Mouse (Mus musculus): ENCODE results near the gene Hils1. TPM values are rescaled to one million over a fixed set of nuclear protein-coding genes. Genes with fewer than 3 reads are reported as not detected.
"Not testable (repeated sequence)": the region's sequence is repeated elsewhere in the genome, so short reads cannot be mapped to it uniquely, and the experiment has no call there.

Hils1 gene
- total RNA-seq, 2 experiments from 2014 or later = not detected

DNA sequence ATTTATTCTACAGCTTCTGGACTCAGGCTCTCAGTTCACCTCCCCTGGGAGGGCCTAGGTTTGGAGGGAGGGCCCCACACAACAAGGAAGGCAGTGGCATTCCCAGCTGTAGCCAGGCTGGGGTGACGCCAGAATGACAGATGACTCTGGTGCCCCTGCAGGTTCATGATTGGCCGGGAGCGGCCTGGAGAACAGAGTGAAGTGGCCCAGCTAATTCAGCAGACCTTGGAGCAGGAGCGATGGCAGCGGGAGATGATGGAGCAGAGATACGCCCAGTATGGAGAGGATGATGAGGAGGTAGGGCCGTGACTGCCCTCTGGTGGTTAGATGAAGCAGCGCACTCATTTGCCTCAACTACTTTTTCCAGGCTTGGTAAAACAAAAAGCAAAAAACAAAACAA, 33.7 kb downstream of the Hils1 start:
- peak in 1 of 2 experiments; percentile 67 for DNase-seq (ENCODE audit: extremely low spot score in 1 of 2, low spot score in 1 of 2)

DNA sequence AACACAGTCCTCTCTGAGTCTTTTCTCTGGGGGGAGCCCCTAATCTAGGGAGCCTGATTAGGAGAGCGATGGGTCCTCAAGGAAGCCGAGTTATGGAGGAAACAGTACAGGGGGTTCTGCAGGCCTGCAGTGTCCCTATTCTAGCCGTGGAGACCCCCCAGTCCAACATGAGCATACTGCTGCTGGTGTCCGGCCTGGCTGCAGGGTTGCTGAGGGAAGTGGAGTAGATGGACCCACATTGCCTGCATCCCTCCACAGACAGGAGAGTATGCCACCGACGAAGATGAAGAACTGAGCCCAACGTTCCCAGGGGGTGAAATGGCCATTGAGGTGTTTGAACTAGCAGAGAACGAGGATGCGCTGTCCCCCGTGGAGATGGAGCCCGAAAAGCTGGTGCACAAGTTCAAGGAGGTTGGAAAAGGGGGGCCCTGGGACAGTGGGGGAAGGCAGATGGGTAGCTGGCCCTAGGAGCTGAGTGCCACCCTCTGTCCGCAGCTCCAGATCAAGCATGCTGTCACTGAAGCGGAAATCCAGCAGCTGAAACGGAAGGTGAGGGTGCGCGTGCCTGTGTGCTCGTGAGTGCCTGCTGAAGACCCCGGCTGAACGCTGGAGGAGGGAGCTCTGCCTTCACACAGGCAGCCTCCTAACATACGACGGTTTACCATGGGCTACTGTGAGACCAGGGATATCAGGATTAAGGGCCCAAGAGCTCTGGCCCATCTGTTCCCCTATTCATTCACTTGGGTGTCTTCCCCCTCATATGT, 34.4 kb downstream of the Hils1 start:
- no peak for DNase-seq (ENCODE audit: extremely low spot score in 1 of 2, low spot score in 1 of 2)

DNA sequence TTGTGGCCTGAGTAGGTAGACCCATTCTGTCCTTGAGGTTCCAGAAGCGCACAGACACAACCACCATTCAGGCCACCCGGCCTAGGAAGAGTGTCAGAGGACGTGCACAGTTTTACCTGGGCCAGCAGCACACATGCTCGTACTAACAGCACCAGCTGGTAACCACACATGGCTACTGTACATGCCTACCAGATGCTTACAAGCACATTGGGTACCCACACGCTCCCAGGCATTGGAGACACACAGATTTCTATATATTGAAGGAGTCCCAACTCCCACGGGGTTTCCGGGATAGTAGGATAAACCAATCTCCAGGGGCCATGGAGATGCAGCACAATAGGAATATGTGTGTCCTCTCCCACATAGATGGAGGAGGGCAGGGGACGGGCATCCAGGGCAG, 35.3 kb downstream of the Hils1 start:
- DNase-seq (ENCODE audit: extremely low spot score in 1 of 2, low spot score in 1 of 2) = no peak

DNA sequence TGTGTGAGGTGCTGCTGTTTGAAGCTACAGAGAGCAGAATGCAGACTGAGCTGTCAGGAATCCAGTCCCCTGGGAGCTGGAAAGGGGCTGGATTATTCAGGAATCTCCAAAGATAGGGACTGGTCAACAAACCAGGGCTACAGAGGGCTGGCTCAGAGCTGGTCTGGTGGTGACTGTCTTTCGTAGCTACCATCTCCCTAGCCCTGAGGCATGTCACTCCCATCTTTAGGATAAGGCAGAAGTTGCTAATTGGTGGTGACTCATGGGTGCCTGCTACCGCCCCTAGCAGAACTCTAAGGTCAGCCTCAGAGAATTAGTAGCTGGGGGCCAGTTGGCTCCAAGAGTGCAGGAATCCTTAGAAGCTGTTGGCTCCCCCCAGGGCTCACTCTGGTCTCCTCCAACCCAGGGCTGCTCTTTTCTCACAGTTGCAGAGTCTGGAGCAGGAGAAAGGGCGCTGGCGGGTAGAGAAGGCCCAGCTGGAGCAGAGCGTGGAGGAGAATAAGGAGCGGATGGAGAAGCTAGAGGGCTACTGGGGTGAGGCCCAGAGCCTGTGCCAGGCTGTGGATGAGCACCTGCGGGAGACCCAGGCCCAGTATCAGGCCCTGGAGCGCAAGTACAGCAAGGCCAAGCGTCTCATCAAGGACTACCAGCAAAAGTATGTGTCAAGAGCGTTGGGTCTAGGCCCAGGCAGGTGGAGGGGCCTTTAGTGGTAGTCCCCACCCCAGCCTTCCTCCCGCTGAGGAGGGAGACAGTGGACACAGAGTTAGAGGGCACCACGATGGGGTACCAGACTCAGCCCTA, 36.9 kb downstream of the Hils1 start:
- no peak for DNase-seq (ENCODE audit: extremely low spot score in 1 of 2, low spot score in 1 of 2)

DNA sequence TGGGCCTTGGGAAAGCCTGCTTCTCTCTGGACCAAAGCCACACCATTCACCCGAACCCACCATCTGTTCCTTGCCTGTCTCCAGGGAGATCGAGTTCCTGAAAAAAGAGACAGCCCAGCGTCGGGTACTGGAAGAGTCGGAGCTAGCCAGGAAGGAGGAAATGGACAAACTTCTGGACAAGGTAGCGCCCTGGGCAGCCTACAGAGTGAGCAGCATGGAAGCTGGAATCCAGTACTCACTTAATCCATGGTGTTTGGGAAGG, 37.5 kb downstream of the Hils1 start:
- DNase-seq (ENCODE audit: extremely low spot score in 1 of 2, low spot score in 1 of 2) = no peak

DNA sequence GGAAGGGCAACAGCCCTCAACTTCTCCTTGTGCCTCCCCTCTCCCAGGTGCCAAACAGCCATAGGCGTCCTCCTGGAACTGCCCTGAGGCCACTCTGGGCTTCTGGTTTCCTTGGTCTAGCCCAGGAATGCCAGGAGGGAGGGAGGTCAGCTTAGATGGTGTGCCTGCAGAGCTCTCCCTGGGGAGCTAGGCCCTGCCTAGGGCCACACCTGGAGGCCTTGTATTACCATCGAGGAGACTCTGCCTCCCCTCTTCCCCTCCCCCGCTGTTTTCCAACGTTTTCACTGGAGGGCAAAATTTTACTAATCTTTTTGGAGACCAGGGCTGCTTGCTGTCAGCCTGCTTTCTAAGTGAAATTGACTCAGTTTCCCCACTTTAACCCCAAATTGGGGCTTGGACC, 38.6 kb downstream of the Hils1 start:
- no peak for DNase-seq (ENCODE audit: extremely low spot score in 1 of 2, low spot score in 1 of 2)

DNA sequence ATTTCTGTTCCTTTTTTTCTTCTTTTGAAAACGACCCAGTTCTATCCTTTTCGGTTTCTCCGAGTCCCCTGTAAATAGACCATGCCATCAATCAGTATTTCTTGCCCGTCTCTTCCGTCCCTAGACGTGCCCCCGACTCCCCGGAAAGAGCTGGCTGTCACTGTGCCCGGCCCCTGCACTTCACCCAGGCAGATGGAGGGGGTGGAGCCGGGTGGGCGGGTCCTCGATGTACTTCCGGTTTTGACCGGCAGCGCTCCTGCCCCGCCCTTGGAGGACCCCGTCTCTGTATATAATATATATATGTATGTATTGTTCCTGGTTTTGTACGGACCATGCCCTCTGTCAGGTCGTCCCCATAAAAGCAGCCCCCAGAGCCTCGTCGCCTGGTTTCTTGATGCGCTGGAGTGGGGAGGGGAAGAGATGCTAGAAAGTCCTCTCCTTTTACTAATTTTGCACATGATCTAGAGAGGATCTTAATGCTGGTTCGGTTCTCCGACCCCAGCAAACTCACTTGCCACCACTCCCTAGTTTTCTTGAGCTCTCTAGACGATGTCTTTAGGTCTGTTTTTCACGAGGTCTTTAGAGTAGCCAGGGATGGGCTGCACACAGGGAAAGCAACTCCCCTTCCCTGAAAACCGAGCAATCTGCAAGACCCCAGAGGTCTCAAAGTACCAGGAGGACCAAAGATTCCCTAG, 39.3 kb downstream of the Hils1 start:
- peak in 1 of 2 experiments; percentile 65 for DNase-seq (ENCODE audit: extremely low spot score in 1 of 2, low spot score in 1 of 2)

DNA sequence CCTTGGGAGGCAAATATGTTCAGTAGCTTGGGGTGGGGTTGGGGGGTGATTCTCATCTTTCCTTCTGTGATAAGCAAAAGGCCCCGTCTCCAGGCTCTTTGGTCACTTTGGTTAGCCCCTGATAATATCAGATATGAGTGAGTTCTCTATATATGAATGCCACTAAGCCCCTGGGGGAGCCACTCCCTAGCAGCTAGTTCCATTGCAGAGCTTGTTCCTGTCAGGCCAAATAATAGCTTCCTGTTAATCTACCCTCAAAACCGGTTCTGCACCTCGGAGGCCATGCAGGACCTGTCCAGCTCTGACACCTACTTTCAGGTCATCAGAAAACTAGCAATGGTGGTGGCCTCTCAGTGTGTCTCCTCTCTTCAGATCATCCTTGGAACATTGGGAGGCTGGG, 40.0 kb downstream of the Hils1 start:
- no peak for DNase-seq (ENCODE audit: extremely low spot score in 1 of 2, low spot score in 1 of 2)

DNA sequence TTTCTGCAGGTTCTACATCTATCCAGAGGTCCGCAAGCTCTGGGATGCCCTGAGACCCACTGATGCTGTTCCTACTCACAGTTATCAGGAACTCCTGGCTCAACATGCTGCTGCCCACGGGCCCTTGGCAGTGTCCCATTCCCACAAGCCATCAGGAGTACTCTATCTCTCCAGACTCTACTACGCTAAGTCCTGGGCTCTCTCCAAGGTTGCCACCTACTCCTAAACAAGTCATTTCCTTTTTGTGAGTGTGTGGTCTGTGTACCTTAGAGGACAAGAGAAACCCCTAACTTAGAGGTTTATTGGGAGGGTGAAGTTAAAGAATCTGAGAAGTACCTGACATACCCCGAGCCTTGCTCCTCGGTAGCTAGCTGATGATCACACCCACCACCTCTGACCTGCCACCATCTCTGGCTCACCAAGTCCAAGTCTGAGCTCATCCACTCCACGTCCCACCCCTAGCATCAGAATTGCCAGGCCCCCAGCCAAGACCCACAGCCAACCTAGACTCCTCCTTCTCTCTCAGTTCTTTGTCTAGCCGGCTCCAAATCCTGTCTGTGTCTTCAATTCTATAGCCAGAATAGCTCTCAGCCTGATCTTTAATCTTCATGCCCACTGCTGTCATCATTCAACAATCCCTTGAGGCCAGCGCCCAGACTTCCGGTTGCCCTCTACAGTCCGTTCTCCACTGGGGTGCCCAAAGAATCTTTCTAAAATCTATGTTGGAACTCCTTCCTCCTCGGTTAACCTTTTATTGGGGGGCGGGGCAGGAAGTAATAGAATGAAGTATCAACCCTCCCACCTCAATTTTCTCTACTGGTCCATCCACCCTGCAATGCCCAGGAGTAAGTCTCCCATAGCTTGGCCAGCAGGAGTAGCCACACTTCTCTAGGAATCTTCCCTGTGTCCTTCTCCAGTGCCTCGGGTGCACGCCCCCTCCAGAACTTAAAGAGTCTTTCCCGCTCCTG, 41.6 kb downstream of the Hils1 start:
- no peak for DNase-seq (ENCODE audit: extremely low spot score in 1 of 2, low spot score in 1 of 2)

DNA sequence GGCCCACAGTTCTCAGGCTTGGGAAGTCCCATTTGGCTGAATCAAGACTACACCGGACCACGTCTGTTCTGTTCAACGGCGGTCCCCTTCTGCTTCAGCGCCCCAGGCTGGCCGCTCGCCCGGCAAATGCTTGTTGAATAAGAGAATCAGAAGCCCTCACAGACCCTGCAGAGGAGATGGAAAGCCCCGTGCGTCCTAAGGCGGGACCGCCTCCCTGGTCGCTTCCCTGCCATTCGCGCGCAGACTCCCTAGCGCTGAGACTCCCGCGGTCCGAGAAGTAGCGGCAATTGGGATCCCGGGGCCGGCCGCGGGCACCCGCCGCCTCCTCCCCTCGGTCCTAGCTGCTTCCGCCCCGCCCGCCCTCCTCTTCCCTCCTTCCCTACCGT, 42.2 kb downstream of the Hils1 start, which contains the start of gene Samd14:
TSS of gene Samd14 (plus strand) at position 251 of the 386 bp plus-strand sequence.
- DNase-seq (ENCODE audit: extremely low spot score in 1 of 2, low spot score in 1 of 2) = peak; percentile 54 to 60

DNA sequence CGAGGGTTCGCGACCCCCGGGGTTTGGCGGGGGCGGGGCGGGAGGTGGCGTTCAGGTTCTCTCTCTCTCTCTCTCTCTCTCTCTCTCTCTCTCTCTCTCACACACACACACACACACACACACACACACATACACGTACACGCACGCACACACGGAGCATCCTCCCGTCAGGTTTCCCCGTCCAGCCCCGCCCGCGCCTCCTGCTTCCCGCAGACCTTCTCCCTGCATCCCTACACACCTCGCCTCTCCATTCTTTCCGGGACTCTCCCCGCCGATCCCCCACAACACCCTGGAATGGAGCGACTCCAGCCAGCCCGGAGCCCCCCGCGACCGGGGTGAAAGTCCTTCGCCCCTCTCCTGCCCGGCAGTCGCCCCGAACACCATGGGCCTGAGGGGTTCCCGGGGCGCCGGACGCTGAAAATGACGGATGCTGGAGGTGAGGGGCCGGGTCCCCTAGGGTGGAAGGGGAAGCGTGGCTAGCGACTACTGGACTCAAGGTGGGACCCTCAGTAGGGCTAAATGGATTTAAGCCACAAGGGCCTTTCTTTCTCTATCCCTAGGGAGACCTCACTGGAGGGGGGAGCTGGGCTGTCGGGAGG, 42.8 kb downstream of the Hils1 start:
- DNase-seq (ENCODE audit: extremely low spot score in 1 of 2, low spot score in 1 of 2) = peak in 1 of 2 experiments; percentile 41

DNA sequence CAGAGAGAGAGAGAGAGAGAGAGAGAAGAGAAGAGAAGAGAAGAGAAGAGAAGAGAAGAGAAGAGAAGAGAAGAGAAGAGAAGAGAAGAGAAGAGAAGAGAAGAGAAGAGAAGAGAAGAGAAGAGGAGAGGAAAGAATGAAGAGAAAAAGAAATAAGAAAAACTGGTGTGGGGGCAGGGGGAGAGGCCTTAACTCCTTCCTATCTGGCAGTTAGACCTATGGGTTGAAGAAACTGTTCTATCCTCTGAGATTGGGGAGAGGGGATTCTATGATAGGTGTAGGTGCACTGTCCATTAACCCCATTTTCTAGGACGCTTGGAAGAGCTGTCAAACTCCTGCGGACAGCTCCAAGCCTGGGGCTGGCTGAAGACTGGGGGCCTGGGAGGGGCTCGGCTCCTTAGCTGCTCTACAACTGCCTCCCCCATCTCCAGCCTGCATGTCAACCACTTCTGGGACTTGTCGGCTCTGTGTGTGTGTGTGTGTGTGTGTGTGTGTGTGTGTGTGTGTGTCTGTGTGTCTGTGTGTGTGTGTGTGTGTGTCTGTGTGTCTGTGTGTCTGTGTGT, 43.5 kb downstream of the Hils1 start:
- DNase-seq (ENCODE audit: extremely low spot score in 1 of 2, low spot score in 1 of 2) = not testable (repeated sequence)

DNA sequence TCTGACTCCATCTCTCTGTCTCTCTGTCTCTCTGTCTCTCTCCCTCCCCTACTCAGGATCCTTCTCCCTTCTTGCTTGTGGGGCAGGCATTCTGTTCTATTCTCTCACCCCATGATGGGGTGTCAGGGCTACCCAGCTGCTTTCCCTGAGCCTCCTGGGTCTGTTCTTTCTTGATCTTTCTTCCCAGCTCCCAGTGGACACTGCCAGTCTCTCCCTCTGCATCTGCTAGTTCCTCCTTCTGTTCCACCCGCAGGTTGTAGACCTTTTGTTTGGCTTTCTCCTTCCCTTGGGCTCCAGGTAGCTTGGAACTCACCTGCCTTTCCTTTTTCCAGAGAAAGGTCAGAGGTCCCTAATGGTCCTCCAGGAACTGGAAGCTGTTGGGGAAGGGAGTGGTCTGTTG, 44.0 kb downstream of the Hils1 start:
- DNase-seq (ENCODE audit: extremely low spot score in 1 of 2, low spot score in 1 of 2) = no peak

DNA sequence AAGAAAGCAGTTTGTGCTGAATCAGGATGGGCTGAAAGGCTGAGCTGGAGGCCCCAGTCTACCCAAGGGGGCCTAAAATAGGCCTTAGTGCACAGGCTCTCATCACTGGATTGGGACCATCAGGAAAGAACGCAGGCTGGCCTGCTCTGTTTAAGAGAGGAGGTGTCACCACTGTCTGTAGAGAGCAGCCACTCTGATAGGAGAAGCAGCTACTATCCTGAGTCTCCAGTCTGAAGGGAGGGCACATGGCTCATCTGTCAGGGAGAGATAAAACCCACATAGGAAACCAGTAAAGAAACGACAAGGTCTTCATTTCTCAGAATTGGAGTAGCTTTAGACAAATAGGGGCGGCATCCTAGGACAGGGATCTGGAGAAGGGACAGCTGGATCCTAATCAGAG, 44.7 kb downstream of the Hils1 start:
- DNase-seq (ENCODE audit: extremely low spot score in 1 of 2, low spot score in 1 of 2) = no peak

DNA sequence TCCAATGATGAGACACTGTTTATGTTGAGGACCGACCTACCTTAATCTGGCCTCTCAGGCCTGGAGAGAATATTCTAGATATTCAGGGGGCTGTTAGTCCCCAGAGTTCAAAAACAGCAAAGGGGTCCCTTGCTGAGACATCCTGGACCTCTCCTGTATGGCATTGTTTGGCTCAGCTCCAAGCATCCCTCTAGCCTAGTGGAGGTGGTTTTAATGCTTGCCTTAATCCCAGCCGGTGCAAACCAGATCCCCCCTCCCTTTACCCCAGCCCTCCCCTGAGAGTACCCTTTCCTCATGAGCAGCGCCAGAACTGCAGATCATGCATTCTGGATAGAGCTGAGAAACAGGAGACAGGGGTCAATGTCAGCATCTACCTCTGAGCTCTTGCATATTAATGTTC, 45.1 kb downstream of the Hils1 start:
- no peak for DNase-seq (ENCODE audit: extremely low spot score in 1 of 2, low spot score in 1 of 2)

DNA sequence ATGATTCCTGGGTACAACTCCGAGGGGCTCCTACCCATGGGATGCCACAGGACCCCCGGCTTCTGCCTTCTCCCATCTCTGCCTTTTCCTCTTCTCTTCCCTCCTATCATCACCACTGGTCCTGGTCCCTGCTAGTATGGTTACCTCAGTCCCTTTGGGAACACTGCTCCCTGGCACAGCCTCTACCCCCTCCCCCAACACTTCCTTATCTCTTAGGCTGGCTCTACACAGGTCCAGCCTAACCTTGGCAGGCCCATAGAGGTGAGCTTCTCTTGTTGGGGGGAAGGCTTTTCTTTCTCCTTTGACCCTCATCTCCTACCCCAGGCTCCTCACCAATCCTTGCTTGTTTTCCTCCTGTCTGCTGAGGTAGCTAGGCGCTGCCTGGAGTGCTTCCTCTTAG, 48.1 kb downstream of the Hils1 start:
- DNase-seq (ENCODE audit: extremely low spot score in 1 of 2, low spot score in 1 of 2) = no peak

Measured in layer of hippocampus, postnatal 25 days (tissue).